Mouse (Mus musculus) left cerebral cortex, postnatal 25 days (tissue): ENCODE data around the gene Elf2. TPM values are rescaled to one million over a fixed set of nuclear protein-coding genes. Genes with fewer than 3 reads are reported as not detected.

Experiments
- DNase-seq, 2 experiments: peaks; one replicate each; pipeline ENCODE4 v3.0.0; 2022; ENCODE audit warnings: low spot score in 2 of 2, mixed read lengths in 1 of 2
- intact Hi-C: fragments of 180-260 bp; cut with DNase I; formaldehyde crosslinking; loops from one replicate; pipeline ENCODE4 v1.15.1; 2025
- total RNA-seq, 2 experiments: library from RNA; stranded (reverse); gene quantifications; 2 replicates each; pipeline ENCODE4 v1.2.3; 2021

Gene Elf2
- total RNA-seq: 10 to 100 TPM; 35.6 to 36.4 TPM

DNA sequence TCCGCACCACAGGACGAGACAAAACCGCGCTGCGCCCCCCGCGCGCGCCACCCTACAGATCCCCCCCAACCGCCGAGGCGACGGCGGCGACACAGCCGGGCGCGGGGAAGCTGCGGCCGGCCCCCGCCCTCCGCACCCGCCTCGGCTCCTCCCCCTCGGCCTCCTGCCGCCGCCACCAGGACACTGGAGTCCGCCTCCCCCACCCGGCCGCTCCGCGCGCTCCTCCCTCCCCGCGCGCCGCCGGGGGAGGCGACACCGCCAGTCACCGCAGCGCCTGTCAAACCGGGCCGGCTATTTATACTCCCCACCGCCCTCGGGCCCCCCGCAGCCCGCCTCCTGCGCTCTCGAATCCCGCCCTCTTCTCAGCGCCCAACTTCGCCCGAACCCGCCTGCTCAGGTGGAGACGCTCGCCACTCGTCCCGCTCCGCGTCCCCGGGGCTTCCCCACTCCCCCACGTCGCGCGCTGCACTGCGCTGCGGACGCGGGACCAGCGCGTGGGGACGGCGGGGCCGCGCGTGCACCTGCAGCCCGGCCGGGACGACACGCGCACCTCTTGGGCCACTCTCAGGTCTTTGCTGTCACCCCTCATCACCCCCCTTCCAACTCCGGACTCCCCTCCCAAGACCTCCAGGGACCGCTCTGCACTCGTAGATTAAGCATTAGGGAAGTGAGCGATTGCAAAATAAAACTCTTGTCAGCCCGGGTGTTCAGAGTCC lies at the start of gene Elf2:
Elf2 (minus strand) TSS at position 112 of the 716 bp plus-strand sequence.
- peak; percentile 76 for DNase-seq
- intact Hi-C loops: loop anchor here (1.0 kb wide), 1 partner anchor 64 kb away; no protein-coding TSS in a partner anchor

DNA sequence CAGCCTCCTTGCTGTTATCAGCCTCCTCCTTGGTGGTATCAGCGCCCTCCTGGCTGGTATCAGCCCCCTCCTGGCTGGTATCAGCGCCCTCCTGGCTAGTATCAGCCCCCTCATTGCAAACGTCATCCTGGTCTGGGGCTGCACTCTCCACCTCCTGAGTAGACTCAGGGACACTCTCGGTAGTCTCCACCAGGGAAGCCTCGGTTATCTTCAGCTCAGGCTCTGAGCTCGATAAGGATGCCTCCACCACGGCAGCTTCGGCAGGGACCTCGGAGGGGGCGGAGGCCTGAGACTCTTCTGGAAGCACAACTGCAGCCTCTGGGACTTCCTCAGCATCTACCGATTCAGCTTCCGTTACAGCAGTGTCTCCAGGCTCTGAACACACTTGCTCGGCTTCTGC lies 48.4 kb upstream of the Elf2 start:
- intact Hi-C loops: no loop called here
- no peak for DNase-seq

DNA sequence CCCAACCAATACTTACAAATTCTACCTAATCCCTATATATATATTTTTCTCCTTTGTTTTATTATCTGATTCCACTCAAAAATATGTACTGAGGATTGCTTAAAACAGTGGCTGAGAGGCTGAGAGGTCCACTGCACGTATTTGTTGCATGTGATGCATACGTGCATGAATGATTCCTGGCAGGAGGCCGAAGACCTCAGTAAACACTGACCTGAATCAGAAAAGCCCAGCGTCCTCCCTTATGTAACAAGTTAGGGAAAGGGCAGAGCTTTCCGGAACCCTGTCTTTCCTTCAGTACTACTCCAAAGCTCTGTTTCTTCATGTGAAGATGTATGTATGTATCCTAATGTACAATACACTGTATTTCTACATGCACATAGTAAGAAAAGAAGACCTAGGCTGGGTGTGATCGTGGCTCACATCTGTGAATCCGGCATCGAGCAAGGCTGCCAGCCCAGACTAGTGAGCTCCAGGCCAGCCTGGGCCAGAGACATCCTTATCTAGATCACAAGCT lies 47.5 kb upstream of the Elf2 start:
- DNase-seq: no peak
- intact Hi-C loops: no loop called here

DNA sequence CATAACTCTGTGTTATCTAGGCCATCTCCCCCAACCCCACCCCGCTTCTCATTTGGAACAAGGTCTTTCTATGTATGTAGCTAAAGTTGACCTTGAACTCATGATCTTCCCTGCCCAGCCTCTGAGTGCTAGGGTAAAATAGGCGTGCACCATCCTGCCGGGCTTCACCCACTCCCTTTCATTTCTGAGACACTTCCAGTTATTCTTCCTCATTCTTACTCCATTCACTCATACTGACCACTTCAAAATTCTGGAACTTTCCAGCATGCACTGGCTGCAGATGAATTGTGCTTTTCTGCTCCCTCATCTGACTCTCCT lies 46.6 kb upstream of the Elf2 start:
- intact Hi-C loops: no loop called here

DNA sequence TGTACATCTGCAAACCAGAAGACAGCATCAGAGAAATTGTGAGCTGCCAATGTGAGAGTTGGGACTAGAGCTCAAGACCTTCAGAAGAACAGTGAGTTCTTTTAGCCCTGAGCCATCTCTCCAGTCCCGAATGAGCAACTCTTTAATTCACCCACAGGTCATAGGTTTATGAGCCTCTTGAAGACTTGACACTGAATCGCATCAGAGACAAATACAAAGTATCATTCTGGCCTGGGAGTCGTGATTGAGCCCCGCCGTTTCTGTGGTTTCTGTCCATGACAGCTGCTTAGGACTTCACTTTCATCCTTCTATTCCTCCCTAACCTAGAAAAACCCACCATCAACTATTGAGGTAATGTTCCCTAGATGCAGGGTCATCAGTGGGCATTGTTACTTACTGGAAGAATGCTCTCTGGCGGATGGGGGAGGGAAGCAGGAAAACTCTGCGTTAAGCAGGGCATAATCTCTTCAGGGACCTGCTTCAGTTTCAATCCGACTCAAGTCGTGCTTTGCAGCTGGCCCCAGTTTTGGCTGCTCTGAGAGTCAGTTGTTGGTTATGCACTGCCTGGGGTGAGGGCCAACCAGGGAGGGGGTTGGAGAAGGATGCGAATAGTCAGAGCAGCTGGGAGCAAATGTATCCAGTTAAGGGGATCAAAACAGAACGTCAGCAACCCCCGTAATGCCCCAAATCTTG lies 46.1 kb upstream of the Elf2 start:
- intact Hi-C loops: no loop called here
- no peak for DNase-seq

More for the DNA sequence above, 46.6 kb upstream of the Elf2 start:
- DNase-seq: no peak

DNA sequence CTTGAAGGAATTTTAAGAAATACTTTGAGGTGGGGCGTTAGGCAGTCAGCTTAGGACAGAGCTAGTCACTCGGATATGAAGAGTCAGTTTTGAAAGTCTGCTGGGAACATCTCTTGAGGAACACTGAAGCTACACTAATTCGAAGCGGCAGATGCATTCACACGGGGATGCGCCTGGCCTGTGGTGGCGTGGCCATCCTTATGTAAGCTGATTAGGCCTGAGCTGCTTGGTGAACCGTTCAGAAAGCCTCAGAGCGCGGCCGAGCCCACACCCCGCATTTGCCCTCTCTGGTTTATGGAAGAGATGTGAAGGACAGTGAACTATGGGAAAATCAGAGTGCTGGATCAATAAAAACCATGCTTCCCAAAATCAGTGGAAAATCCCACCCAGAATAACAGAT lies 42.9 kb upstream of the Elf2 start:
- no peak for DNase-seq
- intact Hi-C loops: no loop called here

DNA sequence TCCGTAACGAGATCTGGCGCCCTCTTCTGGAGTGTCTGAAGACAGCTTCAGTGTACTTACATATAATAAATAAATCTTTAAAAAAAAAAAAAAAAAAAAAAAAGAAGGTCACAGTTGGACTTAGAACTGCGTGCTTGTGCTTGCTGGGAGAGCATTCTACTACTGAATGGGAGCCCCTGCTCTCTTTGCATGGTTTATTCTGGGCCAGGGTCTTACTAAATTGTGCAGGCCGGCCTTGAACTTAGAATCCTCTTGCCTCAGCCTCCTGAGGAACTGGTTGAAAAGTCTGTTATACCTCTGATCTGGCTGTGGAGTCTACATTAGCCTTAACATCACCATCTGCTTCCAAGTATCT lies 40.2 kb upstream of the Elf2 start:
- DNase-seq: no peak
- intact Hi-C loops: no loop called here

DNA sequence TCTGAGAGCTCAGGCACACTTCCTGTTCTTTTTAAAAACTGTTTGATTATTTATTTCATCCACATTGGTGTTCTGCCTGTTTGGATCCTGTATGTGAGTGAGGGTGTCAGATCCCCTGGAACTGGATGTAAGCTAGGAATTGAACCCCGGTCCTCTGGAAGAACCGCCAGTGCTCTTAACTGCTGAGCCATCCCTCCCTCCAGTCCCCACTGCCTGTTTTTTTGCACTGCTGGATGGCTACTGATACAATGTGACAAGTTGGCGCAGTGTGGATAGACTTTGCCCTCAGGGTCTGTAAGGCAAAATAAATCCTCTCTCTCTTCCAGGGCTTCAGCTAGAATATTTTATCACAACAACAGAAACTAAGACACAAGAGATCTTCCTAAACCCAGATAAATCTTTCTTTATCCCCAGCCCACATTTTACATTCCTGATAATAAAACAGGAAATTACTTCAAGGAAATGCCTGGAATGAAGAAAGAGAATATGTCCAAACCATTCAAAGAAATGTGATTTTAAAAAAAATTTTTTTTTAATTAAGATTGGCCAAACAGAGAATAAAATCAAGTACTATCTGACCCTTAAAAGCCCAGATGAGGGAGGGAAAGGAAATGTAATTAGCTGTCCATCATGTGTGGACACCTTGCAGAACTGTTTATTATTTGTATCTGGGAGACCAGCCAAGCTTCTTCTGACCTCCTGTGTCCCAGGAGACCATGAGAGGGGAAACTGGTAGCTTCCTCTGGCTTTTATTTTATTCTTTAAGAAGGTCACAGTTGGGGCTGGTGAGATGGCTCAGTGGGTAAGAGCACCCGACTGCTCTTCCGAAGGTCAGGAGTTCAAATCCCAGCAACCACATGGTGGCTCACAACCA lies 39.6 kb upstream of the Elf2 start:
- intact Hi-C loops: no loop called here
- DNase-seq: no peak

DNA sequence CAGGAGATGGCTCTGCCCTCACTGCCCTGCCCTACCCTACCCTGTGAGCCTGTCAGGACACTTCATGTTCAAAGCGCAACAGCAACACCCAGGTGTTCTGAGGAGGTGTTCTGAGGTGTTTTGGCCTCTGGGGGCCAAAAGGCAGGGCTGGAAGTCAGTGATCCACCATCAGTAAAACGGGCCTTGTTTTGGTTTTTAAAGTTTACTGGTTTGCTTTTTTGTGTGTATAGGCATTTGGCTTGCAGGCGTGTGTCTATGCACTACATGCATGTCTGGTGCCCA lies 38.1 kb upstream of the Elf2 start:
- DNase-seq: no peak

DNA sequence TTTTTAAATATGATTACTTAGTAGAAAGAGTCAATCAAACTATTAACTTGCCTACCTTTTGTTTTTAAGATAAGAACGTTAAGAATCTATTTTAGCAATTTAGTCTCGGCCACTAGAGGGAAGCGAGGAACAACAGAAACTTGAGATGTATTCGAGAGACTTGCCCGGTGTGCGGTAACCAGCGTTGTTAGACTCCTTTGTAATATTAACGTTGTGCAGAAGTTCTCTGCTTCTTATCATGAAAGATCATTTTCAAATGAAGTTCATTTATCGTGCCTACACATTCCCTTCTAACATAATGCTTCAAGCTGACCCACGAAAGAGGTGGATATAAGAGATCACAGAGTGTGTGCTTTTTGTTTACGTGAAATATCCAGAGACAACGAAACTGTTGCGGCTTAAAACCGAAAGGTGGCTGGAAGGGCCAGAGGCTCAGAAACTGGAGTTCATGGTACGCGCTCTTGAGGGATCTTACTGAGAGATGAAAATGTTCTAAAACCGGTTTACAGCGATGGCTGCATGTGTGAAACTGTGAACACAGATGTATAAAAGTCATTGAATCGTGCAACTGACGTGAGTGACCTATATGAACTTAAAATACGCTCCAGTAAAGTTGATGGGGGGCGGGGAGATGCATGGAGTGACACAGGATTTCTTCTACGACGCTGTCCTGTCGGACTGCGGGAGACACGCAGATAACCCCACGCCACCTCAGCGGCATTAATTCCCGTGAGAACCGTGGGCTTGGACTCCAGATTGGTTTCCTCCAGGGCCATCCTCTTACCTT lies 37.6 kb upstream of the Elf2 start:
- peak in 1 of 2 experiments; percentile 32 for DNase-seq
- intact Hi-C loops: no loop called here

More for the DNA sequence above, 38.1 kb upstream of the Elf2 start:
- intact Hi-C loops: no loop called here

DNA sequence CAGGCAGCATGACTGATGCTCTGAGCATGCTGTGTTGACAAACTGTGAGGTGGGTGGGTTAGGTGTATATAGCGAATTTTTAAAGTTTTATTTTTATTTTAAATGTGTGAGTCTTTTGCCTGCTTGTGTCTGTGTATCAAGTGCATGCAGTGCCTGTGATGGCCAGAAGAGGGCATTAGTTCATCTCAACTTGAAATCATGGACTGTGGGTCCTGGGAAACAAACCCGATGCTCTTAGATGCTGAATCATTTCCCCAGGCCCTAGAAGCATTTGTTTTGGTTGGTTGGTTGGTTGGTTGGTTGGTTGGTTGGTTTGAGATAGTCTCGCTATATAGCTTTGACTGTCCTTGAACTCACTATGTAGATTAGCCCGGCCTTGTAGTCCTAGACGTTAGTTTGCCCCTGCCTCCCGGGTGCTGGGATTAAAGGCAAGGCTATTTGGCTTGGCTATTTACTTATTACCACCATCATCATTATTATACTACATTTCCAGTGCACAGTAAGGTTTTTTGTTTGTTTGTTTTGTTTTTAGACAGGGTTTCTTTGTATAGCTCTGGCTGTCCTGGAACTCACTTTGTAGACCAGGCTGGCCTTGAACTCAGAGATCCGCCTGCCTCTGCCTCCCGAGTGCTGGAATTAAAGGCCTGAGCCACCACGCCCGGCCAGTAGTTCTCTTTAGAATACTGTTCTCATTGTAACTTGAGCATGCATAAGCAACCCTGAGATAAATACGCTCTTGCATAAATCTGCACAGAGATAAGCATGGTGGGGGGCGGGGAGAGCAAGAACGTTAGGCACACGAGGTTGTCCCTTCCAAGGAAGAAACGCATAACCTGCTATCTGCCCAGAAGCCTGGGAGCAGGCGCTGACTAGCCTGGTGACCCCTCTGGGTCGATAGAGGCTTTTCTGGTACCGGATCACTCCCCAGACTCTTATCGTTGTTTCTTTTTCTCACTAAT lies 35.1 kb upstream of the Elf2 start:
- intact Hi-C loops: no loop called here

DNA sequence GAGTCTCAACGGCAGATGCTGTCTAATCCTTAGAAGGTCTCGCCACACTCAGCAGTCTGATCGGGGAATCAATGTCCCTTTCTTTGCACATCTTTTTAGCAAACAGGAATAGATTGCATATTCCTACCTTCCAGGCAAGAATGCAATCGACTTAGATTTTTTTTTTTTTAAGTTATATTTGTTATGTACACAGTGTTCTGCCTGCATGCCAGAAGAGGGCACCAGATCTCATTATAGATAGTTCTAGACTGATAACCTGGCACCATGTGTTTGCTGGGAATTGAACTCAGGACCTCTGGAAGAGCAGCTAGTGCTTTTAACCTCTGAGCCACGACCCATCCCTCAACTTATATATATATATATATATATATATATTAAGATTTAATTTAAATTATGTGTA lies 33.1 kb upstream of the Elf2 start:
- intact Hi-C loops: no loop called here
- DNase-seq: no peak

More for the DNA sequence above, 35.1 kb upstream of the Elf2 start:
- DNase-seq: peak in 1 of 2 experiments; percentile 17

DNA sequence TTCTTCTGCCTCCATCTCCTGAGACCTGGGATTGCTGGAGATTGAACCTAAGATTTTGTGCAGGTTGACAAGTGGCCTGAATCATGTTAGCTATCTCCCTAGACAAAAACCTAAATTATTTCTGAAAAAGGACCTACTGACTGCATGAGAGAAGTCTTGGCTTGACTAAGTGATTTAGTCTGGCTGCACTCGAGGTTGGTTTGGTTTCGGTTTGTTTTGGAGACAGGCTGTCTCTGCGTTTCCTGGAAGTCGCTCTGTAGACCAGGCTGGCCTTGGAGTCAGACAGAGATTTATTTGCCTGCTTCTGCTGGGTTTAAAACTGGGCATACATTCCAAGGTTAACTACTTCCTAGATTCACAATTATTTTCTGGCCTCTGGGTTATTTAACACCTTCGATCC lies 32.4 kb upstream of the Elf2 start:
- no peak for DNase-seq
- intact Hi-C loops: no loop called here

DNA sequence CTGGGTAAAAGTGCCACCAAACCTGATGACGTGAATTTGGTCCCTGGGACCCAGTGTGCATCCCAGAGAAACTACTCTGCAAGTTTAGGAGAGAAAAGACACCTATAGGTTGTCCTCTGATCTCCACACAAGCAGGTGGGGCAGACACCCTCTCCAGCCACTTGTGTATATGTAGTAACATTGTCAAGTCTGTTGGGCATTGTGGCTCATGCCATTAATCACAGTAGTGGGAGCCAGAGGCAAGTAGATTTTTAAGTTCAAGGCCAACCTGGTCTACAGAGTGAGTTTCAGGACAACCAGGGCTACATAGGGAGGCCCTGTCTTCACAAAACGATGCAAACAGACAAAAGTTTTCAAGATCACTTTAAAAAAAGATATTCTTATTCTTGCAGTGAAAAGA lies 31.4 kb upstream of the Elf2 start:
- no peak for DNase-seq
- intact Hi-C loops: no loop called here

DNA sequence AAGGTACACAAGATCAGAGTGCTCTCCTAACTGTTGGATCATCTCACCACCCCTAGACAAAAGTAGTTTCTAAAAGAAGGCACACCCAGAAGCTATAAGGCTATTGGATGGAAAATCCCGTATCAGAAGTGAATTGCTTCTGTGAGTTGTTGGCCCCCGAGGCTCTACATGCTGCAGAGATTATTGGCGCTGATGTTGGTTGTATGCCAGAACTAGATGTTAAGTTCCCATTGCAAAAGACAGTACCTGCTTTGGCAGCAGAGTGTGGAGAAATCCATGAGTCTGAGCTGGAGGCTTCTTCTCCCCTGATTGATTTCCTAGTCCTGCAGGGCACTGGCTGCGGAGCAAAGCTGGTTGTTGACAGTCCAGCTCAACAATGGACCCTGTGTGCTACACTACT lies 27.5 kb upstream of the Elf2 start:
- DNase-seq: no peak
- intact Hi-C loops: no loop called here

DNA sequence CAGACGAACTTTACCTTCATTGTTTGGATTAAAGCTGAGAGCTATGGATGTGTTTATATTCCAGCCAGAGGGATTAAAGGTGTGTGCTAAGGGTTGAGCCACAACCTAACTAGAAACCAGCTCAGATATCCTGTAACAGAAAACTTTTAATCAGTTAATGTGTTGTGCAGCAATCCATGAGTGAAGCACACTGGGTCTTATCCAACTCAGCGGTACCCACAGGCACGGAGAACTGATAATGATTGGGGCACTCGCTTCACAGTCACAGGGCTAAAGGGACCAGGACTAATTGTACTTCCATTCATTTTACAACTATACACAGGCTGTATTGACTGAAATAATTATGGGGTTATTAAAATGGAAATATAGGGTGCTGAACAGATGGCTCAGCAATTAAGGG lies 26.5 kb upstream of the Elf2 start:
- no peak for DNase-seq
- intact Hi-C loops: no loop called here

DNA sequence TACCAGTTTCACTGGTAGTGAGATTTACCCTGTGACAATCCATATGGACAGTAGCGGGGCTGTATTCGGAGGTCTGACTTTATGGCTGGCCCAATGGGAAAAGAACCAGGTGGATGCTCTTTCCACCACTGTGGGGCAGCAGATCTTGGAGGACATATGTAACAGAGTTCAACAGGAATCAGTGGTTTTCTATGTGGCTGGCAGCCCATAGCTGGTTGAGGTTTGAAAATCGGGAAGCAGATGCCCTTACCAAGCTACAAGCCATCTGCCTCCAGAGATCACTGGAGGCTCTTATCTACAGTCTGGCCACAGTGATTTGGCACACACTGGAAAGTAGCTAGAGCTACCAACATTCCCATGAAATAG lies 25.0 kb upstream of the Elf2 start:
- DNase-seq: no peak
- intact Hi-C loops: loop anchor here (1.0 to 2.0 kb wide), 3 partner anchors 76 to 135 kb away; no protein-coding TSS in a partner anchor

DNA sequence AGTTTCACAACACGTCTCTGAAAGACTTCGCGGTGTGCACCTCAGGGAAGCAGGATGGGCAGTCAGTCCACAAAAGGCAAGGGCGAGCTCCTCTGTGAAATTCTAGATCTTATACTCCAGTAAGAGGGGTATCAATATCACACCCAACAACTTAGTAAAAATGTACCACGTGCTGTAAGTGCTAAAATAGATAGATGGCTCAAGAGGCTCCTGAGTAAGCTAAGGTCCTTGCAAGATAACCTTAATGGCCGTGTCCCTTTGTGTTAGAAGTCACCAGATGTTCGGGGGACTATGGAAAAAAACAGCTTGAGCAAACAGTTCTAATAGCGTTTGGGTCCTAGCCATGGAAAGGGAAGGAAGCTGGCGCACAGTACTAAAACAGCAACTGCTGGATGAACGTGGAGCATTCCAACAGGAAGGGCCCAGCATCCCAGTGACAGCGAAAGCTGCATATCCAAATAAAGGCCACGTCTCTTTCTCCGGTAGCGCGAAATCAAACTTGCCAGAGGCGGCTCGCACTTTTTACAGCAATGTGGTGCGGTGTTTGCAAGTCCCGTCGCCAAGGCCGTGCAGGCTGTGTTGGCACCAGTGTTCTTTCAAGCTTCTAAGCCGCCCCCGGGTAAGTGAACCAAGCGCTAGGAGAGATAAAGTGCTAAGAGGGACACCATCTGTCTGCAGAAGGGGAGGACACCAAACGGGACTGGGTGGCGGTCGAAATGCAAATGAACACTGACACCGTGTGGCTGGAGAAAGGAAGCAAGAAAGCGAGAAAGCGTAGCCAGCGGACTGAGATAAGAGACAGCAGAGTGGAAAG lies 24.4 kb upstream of the Elf2 start:
- intact Hi-C loops: loop anchor here (1.0 to 2.0 kb wide), 3 partner anchors 76 to 134 kb away; no protein-coding TSS in a partner anchor

More for the DNA sequence above, 24.4 kb upstream of the Elf2 start:
- peak; percentile 81 to 97 for DNase-seq
